Mouse (Mus musculus): ENCODE results near the gene Pard6a. TPM values are rescaled to one million over a fixed set of nuclear protein-coding genes. Genes with fewer than 3 reads are reported as not detected.

The Pard6a gene
- total RNA-seq, 1 experiment from 2014 or later: 0.41 TPM

GRCm38 (mm10) chr8:105739216-105739615, 38.3 kb downstream of the Pard6a start:
- ATAC-seq (replicated peaks; ENCODE audit: low read depth, poor library complexity, severe bottlenecking): no peak

GRCm38 (mm10) chr8:105743301-105743700, 42.4 kb downstream of the Pard6a start:
- ATAC-seq (replicated peaks; ENCODE audit: low read depth, poor library complexity, severe bottlenecking): no peak

GRCm38 (mm10) chr8:105750606-105751005, 49.7 kb downstream of the Pard6a start:
- no peak for ATAC-seq (replicated peaks; ENCODE audit: low read depth, poor library complexity, severe bottlenecking)

Other genes with a start within 250 kb of the Pard6a start
- gene Tppp3, start 229.6 kb upstream of the Pard6a start, total RNA-seq (2017): not detected in 2 replicates
- 2.4 and 3.5 TPM in 2 replicates for gene Zdhhc1, start 204.2 kb upstream of the Pard6a start, total RNA-seq (2017)
- not detected in 2 replicates for gene Hsd11b2, start 182.4 kb upstream of the Pard6a start, total RNA-seq (2017)
- gene Atp6v0d1, start 135.1 kb upstream of the Pard6a start, total RNA-seq (2017): 27.5 and 33.4 TPM in 2 replicates
- gene Ripor1, start 95.9 kb upstream of the Pard6a start, total RNA-seq (2017): 21.9 and 39.1 TPM in 2 replicates
- gene Ctcf, start 64.6 kb upstream of the Pard6a start, total RNA-seq (2017): 113 and 139 TPM in 2 replicates
- gene Agrp, start 63.8 kb upstream of the Pard6a start, total RNA-seq (2017): not detected in 2 replicates
- 2.9 and 4.3 TPM in 2 replicates for gene Carmil2, start 14.9 kb upstream of the Pard6a start, total RNA-seq (2017)
- gene Acd, start within 50 bp of the Pard6a start, total RNA-seq (2017): 17.8 and 33.4 TPM in 2 replicates
- gene 4933405L10Rik, start 6.5 kb downstream of the Pard6a start, total RNA-seq (2017): not detected in 2 replicates
- 12.9 and 16.0 TPM in 2 replicates for gene Enkd1, start 7.1 kb downstream of the Pard6a start, total RNA-seq (2017)
- 0.92 and 3.7 TPM in 2 replicates for gene Gfod2, start 57.5 kb downstream of the Pard6a start, total RNA-seq (2017)
- 9.4 and 13.4 TPM in 2 replicates for gene Ranbp10, start 126.2 kb downstream of the Pard6a start, total RNA-seq (2017)
- gene Tsnaxip1, start 126.6 kb downstream of the Pard6a start, total RNA-seq (2017): not detected in 2 replicates
- 13.4 and 16.9 TPM in 2 replicates for gene Cenpt, start 152.1 kb downstream of the Pard6a start, total RNA-seq (2017)
- 23.6 and 24.3 TPM in 2 replicates for gene Thap11, start 154.0 kb downstream of the Pard6a start, total RNA-seq (2017)
- gene Nutf2, start 159.4 kb downstream of the Pard6a start, total RNA-seq (2017): 50.5 and 55.0 TPM in 2 replicates
- 32.8 and 39.7 TPM in 2 replicates for gene Edc4, start 179.7 kb downstream of the Pard6a start, total RNA-seq (2017)
- gene Nrn1l, start 192.4 kb downstream of the Pard6a start, total RNA-seq (2017): not detected in 2 replicates
- gene Pskh1, start 199.3 kb downstream of the Pard6a start, total RNA-seq (2017): 15.6 and 23.7 TPM in 2 replicates
- 0.14 and 2.7 TPM in 2 replicates for gene Ctrl, start 232.7 kb downstream of the Pard6a start, total RNA-seq (2017)
- 51.3 and 62.1 TPM in 2 replicates for gene Psmb10, start 237.3 kb downstream of the Pard6a start, total RNA-seq (2017)
- gene Lcat, start 242.2 kb downstream of the Pard6a start, total RNA-seq (2017): 0.32 and 1.4 TPM in 2 replicates

Data from common myeloid progenitor, adult 5-6 weeks (primary cell).